Mouse (Mus musculus) lung, embryonic 15.5 days (tissue): ENCODE measurements at regions not wholly inside any gene's neighbourhood (a gene's known extent, or its start where the extent isn't known, plus 50 kb on each side); places are given as distances from the start of the nearest gene placed in this dataset.

Experiments used
- ATAC-seq: fragments of 200-750 bp; cut with Nextera tagmentation; 2 replicates; pipeline ENCODE4 v1.8.0; 2017; ENCODE audit warnings: moderate number of reproducible peaks, borderline replicate concordance; ENCODE audit not compliant: low FRiP score, low TSS enrichment; ENCODE audit errors: extremely low read depth
- H3K27ac ChIP-seq: fragments of 300-500 bp; sonication (generic); 2 replicates; pipeline ENCODE4 v1.5.1; 2015; ENCODE audit warnings: moderate library complexity, mild to moderate bottlenecking, inconsistent platforms
- H3K27me3 ChIP-seq: fragments of 300-500 bp; sonication (generic); 2 replicates; pipeline ENCODE4 v1.6.1; 2015; ENCODE audit warnings: inconsistent platforms
- H3K36me3 ChIP-seq: fragments of 300-500 bp; sonication (generic); 2 replicates; pipeline ENCODE4 v1.6.1; 2015; ENCODE audit warnings: inconsistent platforms
- H3K4me1 ChIP-seq: fragments of 300-500 bp; sonication (generic); 2 replicates; pipeline ENCODE4 v1.6.1; 2015; ENCODE audit warnings: inconsistent platforms
- H3K4me2 ChIP-seq: fragments of 300-500 bp; sonication (generic); 2 replicates; pipeline ENCODE4 v1.6.1; 2015; ENCODE audit warnings: inconsistent platforms, mild to moderate bottlenecking, moderate library complexity
- H3K4me3 ChIP-seq: fragments of 300-500 bp; sonication (generic); 2 replicates; pipeline ENCODE4 v1.5.1; 2015; ENCODE audit warnings: mild to moderate bottlenecking, inconsistent platforms
- H3K9ac ChIP-seq: fragments of 300-500 bp; sonication (generic); 2 replicates; pipeline ENCODE4 v1.6.1; 2015; ENCODE audit warnings: inconsistent platforms
- H3K9me3 ChIP-seq: fragments of 300-500 bp; sonication (generic); 2 replicates; pipeline ENCODE4 v1.6.1; 2016; ENCODE audit warnings: inconsistent platforms
- WGBS: fragments of 180-500 bp; shearing (Covaris S2); methylation state at CpG from one replicate; pipeline ENCODE4 v1.1.7; 2015; 5-methylcytosine and 5-hydroxymethylcytosine counted together

DNA sequence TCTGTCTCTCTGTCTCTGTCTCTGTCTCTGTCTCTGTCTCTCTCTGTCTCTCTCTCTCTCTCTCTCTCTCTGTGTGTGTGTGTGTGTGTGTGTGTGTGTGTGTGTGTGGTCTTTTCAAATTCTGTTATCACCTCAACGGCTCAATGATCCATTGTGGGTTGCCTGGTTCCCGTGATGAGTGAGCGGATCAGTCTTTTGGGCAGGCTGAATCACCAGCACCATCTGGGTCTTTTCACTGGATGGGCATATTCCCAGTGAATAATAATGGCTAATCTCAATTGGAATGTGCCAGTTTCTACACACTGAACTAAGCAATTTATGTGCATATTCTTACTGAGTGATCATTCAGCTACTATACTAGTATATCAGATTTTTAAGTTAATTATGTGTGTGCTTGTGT is 216.4 kb downstream of the Lmx1a start:
- Histone ChIP-seq H3K9me3 (no peaks in the 10 kb centered on the region), H3K36me3 (no peaks in the 10 kb centered on the region), H3K4me1 (no peaks in the 10 kb centered on the region), H3K9ac (no peak overlapping the region), H3K4me2 (no peak overlapping the region), H3K27ac (no peak overlapping the region), H3K4me3 (no peak overlapping the region), H3K27me3 (no peaks in the 10 kb centered on the region)
- no peak for ATAC-seq
- WGBS = 70% methylated on average over 3 of the region's 3 CpGs

DNA sequence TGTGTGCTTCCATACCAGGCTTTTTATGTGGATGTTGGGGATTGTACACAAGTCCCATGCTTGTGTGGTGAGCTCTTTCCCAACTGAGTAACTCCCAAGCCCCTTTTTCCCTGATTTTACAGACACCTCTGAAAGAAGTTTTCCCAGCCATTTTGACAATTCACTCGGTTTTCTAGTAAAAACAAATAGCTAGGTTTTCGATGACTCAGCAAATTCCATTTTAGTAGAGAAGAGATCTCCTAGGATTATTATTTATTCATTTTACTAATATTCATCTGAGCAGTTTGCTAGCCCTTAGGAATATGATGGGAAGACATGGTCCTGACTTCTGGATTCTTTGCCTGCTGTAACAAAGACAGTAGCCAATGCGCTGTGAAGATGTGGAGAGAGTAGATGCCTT is 223.0 kb downstream of the Lmx1a start:
- no peaks in the 10 kb centered on the region for H3K9me3 ChIP-seq
- no peak overlapping the region for H3K4me2 ChIP-seq
- no peak overlapping the region for H3K4me3 ChIP-seq
- H3K27me3 ChIP-seq = no peaks in the 10 kb centered on the region
- 77% methylated on average over 3 of the region's 3 CpGs for WGBS
- H3K36me3 ChIP-seq = no peaks in the 10 kb centered on the region
- no peak overlapping the region for H3K27ac ChIP-seq
- H3K4me1 ChIP-seq = no peaks in the 10 kb centered on the region
- no peak for ATAC-seq
- no peak overlapping the region for H3K9ac ChIP-seq

DNA sequence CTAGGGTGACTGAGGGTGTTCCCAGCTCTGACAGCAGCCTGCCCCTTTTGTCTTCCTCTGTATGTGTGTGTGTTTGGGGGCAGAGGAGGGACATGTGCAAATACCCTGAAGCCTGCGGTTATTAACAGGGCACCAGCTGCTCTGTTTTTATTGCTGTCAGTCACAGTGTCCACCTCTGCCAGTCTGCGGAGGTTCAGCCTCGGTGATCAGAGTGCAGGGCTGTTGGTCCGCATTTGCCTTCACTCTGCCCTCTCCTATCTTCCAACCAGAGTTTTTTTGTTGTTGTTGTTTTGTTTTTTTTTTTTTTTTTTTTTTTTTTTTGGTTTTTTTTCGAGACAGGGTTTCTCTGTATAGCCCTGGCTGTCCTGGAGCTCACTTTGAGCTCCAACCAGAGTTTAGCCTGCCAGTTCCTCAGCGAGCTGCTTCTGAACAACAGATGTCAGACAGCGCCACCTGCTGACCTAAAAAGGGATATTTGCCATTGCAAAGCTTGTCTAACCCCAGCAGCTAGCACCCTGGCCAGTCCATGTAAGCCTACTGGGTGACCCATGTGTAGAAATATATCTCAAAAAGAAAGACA is 226.0 kb downstream of the Lmx1a start:
- Histone ChIP-seq H3K4me2 (no peak overlapping the region), H3K27ac (no peak overlapping the region), H3K4me3 (no peak overlapping the region), H3K9ac (no peak overlapping the region), H3K36me3 (no peaks in the 10 kb centered on the region), H3K27me3 (no peaks in the 10 kb centered on the region), H3K9me3 (no peaks in the 10 kb centered on the region), H3K4me1 (no peaks in the 10 kb centered on the region)
- WGBS = 31% methylated on average over 7 of the region's 7 CpGs
- peak; percentile 39; the same call in 1 of the 2 replicates for ATAC-seq

DNA sequence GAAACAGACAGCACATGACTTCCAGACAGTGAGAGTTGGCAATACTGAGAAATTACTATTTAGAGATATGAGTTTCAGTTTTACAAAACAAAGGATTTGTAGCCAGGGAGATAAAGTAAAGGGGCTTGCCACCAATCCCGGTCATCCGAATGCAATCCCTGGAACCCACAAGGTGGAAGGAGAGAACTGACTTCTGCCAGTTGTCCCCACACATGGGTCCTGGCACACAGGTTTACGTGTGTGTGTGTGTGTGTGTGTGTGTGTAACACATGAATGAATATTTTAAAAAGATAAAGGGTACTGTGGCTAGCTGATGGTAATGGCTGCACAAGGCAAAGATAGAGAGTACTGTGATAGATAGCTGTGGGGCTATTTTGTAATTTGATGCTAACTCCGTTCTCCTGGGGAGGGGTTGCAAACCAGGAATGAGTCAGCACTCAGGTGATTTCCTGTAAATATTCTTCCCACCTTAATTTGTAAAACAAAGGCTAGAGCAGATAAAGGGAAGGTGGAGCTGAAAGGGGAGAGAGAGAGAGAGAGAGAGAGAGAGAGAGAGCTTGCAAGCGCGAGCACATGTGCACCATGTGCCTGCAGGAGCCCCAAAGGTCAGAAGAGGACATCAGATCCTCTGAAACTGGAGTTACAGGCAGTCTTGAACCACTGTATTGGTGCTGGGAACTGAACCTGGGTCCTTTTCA is 226.7 kb downstream of the Lmx1a start:
- no peak overlapping the region for H3K27ac ChIP-seq
- H3K9ac ChIP-seq = no peak overlapping the region
- H3K36me3 ChIP-seq = no peaks in the 10 kb centered on the region
- 48% methylated on average over 6 of the region's 6 CpGs for WGBS
- no peaks in the 10 kb centered on the region for H3K9me3 ChIP-seq
- no peak overlapping the region for H3K4me2 ChIP-seq
- H3K4me3 ChIP-seq = no peak overlapping the region
- no peaks in the 10 kb centered on the region for H3K4me1 ChIP-seq
- H3K27me3 ChIP-seq = no peaks in the 10 kb centered on the region
- ATAC-seq = no peak

DNA sequence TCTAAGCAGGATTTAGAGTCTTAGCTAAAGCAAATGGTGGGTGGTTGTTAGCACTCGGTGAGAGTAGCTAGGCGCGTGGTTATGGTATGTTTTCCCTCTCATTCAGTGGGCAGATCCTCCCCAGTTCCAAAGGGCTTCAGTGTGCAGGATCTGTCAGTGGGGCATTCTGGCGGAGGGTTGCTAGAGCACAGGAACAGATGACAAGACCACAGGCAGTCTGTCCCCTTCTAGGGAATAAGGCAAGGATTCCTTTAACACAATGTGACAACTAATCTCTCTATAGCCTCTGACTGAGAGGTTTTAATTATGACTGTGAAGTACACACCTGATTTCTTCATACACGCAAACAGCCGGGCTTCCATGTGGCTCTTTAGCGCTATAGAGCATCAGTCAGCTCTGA is 233.9 kb downstream of the Lmx1a start:
- WGBS = 79% methylated on average over 7 of the region's 7 CpGs
- Histone ChIP-seq H3K36me3 (no peaks in the 10 kb centered on the region), H3K9me3 (no peaks in the 10 kb centered on the region), H3K4me1 (no peaks in the 10 kb centered on the region), H3K4me2 (no peak overlapping the region), H3K27ac (no peak overlapping the region), H3K9ac (no peak overlapping the region), H3K4me3 (no peak overlapping the region), H3K27me3 (peaks cover 7% of the 10 kb centered on the region; the same call in 1 of the 2 replicates)
- ATAC-seq = no peak

DNA sequence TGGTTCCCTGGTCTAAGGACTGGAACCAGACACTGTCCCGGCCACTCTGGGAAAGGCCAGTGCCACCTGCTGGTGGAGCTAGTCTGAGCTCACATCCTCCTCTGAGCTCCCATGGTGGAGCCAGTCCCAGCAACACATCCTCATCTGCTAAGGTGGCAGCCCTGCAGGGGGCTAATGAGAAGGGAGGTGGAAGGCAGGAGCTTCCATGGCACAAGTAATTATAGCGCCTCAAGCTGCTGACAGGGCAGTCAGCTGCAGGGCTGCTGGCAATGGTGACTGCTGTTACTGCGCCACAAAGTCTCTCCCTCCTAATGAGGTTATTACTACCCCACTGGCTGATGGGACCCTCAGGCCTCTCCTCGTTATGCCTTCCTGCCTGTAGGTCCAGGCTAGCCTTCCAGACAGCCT is 239.0 kb downstream of the Lmx1a start:
- ATAC-seq = no peak
- H3K27me3 ChIP-seq = peaks cover 24% of the 10 kb centered on the region; the same call in 1 of the 2 replicates
- no peak overlapping the region for H3K4me2 ChIP-seq
- no peaks in the 10 kb centered on the region for H3K36me3 ChIP-seq
- no peak overlapping the region for H3K4me3 ChIP-seq
- 0 out of 2 replicates have a peak, but pooled peaks cover 4% of the 10 kb centered on the region for H3K4me1 ChIP-seq
- no peak overlapping the region for H3K27ac ChIP-seq
- H3K9ac ChIP-seq = no peak overlapping the region
- WGBS = 34% methylated on average over 4 of the region's 4 CpGs
- no peaks in the 10 kb centered on the region for H3K9me3 ChIP-seq

DNA sequence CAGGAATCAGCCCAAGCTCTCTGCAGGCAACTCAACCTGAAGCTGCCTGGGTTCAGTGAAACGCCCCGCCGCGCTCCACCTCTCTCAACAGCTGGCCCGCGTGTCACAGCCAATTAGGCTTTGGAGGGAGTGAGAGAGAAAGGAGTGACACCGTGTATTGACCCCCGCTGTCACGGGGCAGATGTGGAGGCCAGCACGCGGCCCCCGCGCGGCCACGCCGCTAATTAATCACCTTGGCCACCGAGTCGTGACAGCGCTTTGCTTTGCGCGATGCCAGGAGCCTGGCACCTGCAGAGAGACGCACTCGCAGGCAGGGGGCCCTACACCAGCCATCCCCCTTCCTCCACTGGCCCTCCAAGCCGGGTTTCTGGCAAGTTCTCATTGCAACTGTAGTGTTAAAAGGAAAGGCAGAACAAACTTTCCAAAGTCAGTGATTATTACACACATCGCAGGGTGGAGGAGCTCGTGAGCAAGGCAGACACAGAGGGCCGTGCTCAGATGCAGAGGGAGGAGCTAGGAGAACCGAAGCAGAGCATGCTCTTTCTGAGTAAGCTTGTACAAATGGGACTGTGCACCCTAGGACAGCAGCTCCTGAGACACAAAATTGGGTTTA is 240.8 kb downstream of the Lmx1a start:
- peak; percentile 46; the same call in 1 of the 2 replicates for ATAC-seq
- H3K36me3 ChIP-seq = no peaks in the 10 kb centered on the region
- H3K27me3 ChIP-seq = peaks cover 24% of the 10 kb centered on the region; the same call in 1 of the 2 replicates
- peak overlapping the region; percentile 78 for H3K4me2 ChIP-seq
- no peaks in the 10 kb centered on the region for H3K9me3 ChIP-seq
- 0 out of 2 replicates have a peak, but pooled peaks cover 4% of the 10 kb centered on the region for H3K4me1 ChIP-seq
- 1% methylated on average over 28 of the region's 28 CpGs for WGBS
- peak overlapping the region; percentile 7; the same call in 1 of the 2 replicates for H3K9ac ChIP-seq
- peak overlapping the region; percentile 35 for H3K4me3 ChIP-seq
- no peak overlapping the region for H3K27ac ChIP-seq

DNA sequence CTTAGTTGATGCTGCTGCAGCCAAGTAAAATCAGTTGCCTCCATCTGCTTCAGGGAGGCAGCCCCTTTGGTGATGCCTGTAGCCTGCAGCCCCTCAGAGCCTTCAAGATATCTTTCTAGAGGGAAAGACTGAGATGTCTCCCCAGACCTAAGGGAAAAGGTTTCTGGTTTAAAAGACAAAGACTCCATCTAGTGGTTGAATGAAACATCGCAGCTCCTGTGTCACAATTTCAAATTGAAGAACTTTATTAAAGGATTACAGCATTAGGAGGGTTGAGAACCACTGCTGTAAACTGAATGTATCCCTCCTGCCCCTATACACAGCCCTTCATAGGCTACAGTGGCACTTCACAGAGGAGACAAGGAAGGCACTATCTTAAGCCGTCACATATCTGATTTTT is 243.1 kb downstream of the Lmx1a start:
- H3K36me3 ChIP-seq = no peaks in the 10 kb centered on the region
- ATAC-seq = no peak
- H3K4me1 ChIP-seq = 0 out of 2 replicates have a peak, but pooled peaks cover 4% of the 10 kb centered on the region
- peaks cover 24% of the 10 kb centered on the region; the same call in 1 of the 2 replicates for H3K27me3 ChIP-seq
- H3K9me3 ChIP-seq = no peaks in the 10 kb centered on the region
- no peak overlapping the region for H3K4me3 ChIP-seq
- no peak overlapping the region for H3K9ac ChIP-seq
- 37% methylated on average over 2 of the region's 2 CpGs for WGBS
- H3K27ac ChIP-seq = no peak overlapping the region
- H3K4me2 ChIP-seq = no peak overlapping the region

DNA sequence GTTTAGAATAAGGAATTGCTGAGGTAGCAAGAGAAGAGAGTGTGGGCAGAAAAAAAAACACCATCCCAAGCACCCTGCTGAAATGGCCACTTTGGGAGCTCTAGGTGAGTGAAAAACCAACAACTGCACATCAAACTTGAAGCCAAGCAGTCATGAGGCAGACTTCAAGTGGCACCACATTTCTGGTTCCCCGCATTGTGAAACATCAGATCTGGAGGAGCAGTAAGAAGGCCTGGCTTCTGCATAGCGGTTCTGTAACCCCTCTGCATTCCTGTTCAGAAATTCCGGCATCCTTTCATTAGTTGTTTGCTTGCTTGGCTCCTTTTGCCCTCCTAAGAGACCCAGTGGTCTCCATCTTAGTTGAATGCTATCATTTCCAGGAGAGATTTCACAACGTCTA is 247.7 kb downstream of the Lmx1a start:
- Histone ChIP-seq H3K36me3 (no peaks in the 10 kb centered on the region), H3K9me3 (no peaks in the 10 kb centered on the region), H3K9ac (no peak overlapping the region), H3K4me3 (no peak overlapping the region), H3K4me2 (no peak overlapping the region), H3K27ac (no peak overlapping the region), H3K27me3 (no peaks in the 10 kb centered on the region), H3K4me1 (no peaks in the 10 kb centered on the region)
- ATAC-seq = no peak
- 51% methylated on average over 4 of the region's 4 CpGs for WGBS

DNA sequence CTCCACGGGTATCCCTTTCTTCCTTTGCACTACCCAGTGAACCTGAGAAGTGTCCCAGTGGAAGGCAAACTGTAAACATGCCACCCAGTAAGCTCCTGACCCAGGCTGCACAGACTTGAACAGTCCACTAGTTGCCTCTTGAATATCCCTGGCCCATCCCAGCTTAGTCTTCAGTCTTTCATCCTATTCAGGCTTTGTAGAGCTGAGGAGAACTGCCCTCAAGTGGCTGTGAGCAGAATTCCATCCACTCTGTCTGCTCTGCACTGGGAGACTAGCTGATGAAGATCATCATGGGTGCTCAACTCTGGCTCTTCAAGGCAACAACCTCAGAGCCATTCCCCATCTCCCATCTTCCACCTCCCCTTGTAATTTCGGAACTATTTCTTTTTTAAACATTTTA is 249.1 kb downstream of the Lmx1a start:
- Histone ChIP-seq H3K27ac (no peak overlapping the region), H3K36me3 (no peaks in the 10 kb centered on the region), H3K27me3 (no peaks in the 10 kb centered on the region), H3K4me1 (0 out of 2 replicates have a peak, but pooled peaks cover 2% of the 10 kb centered on the region), H3K9ac (no peak overlapping the region), H3K4me3 (no peak overlapping the region), H3K4me2 (no peak overlapping the region), H3K9me3 (no peaks in the 10 kb centered on the region)
- 73% methylated on average over 2 of the region's 2 CpGs for WGBS
- ATAC-seq = no peak

DNA sequence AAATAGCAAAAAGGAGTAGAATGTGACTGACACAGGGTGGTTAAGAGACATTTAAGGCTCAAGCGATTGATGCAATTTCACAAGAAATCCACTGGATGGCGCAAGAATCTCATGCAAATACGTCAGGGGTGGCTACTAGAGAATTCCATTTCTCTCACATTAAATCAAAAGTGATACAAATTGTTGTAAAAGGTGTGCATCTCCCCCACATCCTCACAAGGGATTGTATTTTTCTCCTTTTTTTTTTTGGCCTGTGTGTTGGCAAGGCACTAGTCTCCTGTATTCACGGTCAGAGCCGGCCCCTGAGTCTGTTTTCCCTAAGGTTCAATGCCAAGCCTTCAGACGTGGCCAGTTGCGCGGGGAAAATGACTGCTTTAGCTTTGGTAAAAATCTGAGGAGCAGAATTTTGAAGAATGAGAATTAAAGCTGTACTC is 253.0 kb downstream of the Lmx1a start:
- peaks cover 4% of the 10 kb centered on the region; the same call in 1 of the 2 replicates for H3K4me1 ChIP-seq
- peak overlapping the region; percentile 56; the same call in 1 of the 2 replicates for H3K27ac ChIP-seq
- no peak overlapping the region for H3K4me3 ChIP-seq
- 34% methylated on average over 8 of the region's 8 CpGs for WGBS
- no peaks in the 10 kb centered on the region for H3K36me3 ChIP-seq
- H3K9me3 ChIP-seq = no peaks in the 10 kb centered on the region
- H3K9ac ChIP-seq = no peak overlapping the region
- no peak for ATAC-seq
- no peaks in the 10 kb centered on the region for H3K27me3 ChIP-seq
- H3K4me2 ChIP-seq = 0 out of 2 replicates have a peak overlapping the region, but pooled peaks have one; percentile 6

DNA sequence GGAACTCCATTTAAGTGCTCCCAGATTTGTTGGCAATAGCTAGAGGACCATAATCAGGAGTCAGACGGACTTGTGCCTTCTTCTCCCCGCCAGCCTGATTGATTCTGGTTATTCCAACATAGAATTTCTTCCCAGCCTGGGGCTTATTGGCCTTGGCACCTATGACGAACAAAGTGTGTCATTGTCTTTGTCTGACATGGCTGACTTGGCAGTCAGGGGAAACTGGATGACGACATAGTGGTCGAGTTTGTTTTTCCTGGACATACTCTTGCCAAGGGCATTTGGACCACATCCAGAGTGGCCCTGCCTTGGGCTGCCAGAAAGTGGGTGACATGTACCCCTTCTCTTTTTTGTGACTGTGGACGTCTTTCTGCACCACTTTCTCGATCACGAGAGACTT is 254.1 kb downstream of the Lmx1a start:
- Histone ChIP-seq H3K27ac (no peak overlapping the region), H3K4me2 (no peak overlapping the region), H3K4me1 (peaks cover 14% of the 10 kb centered on the region), H3K36me3 (no peaks in the 10 kb centered on the region), H3K9me3 (no peaks in the 10 kb centered on the region), H3K9ac (no peak overlapping the region), H3K4me3 (no peak overlapping the region), H3K27me3 (no peaks in the 10 kb centered on the region)
- 63% methylated on average over 8 of the region's 8 CpGs for WGBS
- ATAC-seq = no peak
